9 mouse cellular contexts compared by ENCODE assay signal in the genomic region with DNA sequence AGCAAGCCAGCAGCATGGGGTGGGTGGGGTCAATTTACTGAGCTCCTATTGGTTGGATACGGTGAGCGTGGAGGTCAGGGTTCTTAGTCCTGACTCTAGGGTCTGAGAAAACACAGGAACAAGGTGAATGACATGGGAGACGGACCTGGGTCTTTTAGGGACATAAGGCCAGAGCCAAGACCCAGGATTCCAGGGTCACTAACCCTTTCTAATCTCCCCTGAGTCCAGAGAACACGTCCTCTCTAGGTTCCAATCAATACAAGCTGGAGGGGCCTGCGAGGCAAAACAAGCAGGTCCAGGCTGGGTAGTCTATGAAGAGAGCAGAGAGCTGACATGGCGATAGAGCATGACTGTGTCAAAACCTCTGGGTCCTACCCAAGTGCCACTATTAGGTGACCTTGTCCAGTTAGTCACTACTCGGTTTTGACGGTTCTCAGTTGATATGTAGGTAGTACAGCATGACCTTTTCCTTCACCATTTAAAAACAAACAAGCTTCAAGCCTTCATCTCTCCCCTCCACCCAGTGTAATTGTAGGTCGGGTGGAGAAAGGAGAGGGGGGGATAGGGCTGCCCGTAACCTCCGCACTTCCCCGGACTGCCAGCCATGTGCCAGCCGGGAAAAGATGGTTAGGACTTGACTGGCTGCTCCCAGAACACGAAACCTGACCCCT. TPM values are rescaled to one million over a fixed set of nuclear protein-coding genes. Genes with fewer than 3 reads are reported as not detected.
DNase-seq lines count a peak whose midpoint lies in the region; ATAC-seq and TF ChIP-seq lines count a peak whose summit lies in the region.
"Had no signal": no experiment of that assay in that cellular context is flagged by ENCODE, and none has a peak within 500 bp of the region (broad histone marks: within the 10 kb centered on the region; RNA-seq: fewer than 3 reads in every experiment).

No protein-coding gene starts in this region.

- no peak for DNase-seq in spleen, adult 2 months (ENCODE audit: low read depth in 1 of 2, low spot score in 2 of 2)
- no peak for DNase-seq in spleen, postnatal 10 days (ENCODE audit: low spot score in 2 of 2)
- DNase-seq in forebrain, embryonic 11.5 days (ENCODE audit: low spot score), result no peak
- DNase-seq in induced T-regulatory cell, adult 2 months (ENCODE audit: low read depth), result peak; percentile 46
- no peak for DNase-seq in urinary bladder, adult 18-20 months (ENCODE audit: low spot score in 2 of 2)
- DNase-seq in spleen, adult 18-20 months, result no peak
- DNase-seq in cerebellum, postnatal 10 days, result no peak

- no peak overlapping the region for H3K27ac ChIP-seq in spleen, adult 2 months (ENCODE audit: insufficient read depth, low read length)
- no peak overlapping the region for H3K27ac ChIP-seq in forebrain, embryonic 11.5 days (ENCODE audit: low read depth, low read length)

- peak; percentile 22 for ATAC-seq in forebrain, embryonic 11.5 days (replicated peaks; ENCODE audit: low FRiP score)
- 0 out of 2 replicates have a peak, but pooled peaks have one; percentile 1 for ATAC-seq in megakaryocyte, adult 5-6 weeks (ENCODE audit: poor library complexity, severe bottlenecking)

- no peaks in the 10 kb centered on the region for H3K9me3 ChIP-seq in forebrain, embryonic 11.5 days (ENCODE audit: control insufficient read depth, low read length)

- WGBS in spleen, adult 2 months, result 29% methylated on average over 14 of the region's 14 CpGs
- 7% methylated on average over 14 of the region's 14 CpGs for WGBS in forebrain, embryonic 11.5 days

- H3K4me2 ChIP-seq in forebrain, embryonic 11.5 days (ENCODE audit: low read depth, low read length, severe bottlenecking), result peak overlapping the region; percentile 99

- TF ChIP-seq POLR2A in spleen, adult 2 months (IDR thresholded peaks at IDR 0.05; ENCODE audit: low read depth, low read length), result no peak

- H3K9ac ChIP-seq in forebrain, embryonic 11.5 days (ENCODE audit: low read length), result peak overlapping the region; percentile 61

- H3K36me3 ChIP-seq in spleen, adult 2 months (ENCODE audit: control insufficient read depth, insufficient read depth, low read length), result no peaks in the 10 kb centered on the region
- H3K36me3 ChIP-seq in forebrain, embryonic 11.5 days (ENCODE audit: control insufficient read depth, insufficient read depth, low read length), result no peaks in the 10 kb centered on the region

- peaks cover 3% of the 10 kb centered on the region for H3K4me1 ChIP-seq in spleen, adult 2 months (ENCODE audit: control insufficient read depth, insufficient read depth, insufficient read length)
- H3K4me1 ChIP-seq in forebrain, embryonic 11.5 days (replicated peaks; ENCODE audit: control insufficient read depth, insufficient read depth, low read length), result peaks cover 3% of the 10 kb centered on the region; the same call in 1 of the 2 replicates

- peaks cover 12% of the 10 kb centered on the region for H3K27me3 ChIP-seq in spleen, adult 2 months (ENCODE audit: control insufficient read depth, insufficient read depth, low read length)
- H3K27me3 ChIP-seq in forebrain, embryonic 11.5 days (ENCODE audit: control insufficient read depth, insufficient read depth, low read length), result peaks cover 3% of the 10 kb centered on the region

- no peak for TF ChIP-seq CTCF in spleen, adult 2 months (IDR thresholded peaks at IDR 0.05; ENCODE audit: extremely low read depth, insufficient read depth, insufficient read length, insufficient replicate concordance)

- H3K4me3 ChIP-seq in spleen, adult 2 months (ENCODE audit: extremely low read depth, insufficient read depth, insufficient read length), result peak overlapping the region; percentile 66
- H3K4me3 ChIP-seq in forebrain, embryonic 11.5 days (ENCODE audit: low read depth, low read length), result peak overlapping the region; percentile 49

RNA-seq across cellular contexts. Expression of a gene that starts 1.4 kb away (rescaled TPM):
- 19.2 and 21.0 TPM in 2 replicates for polyA plus RNA-seq in spleen, adult 2 months (2012; rRNA removed)
- polyA plus RNA-seq in forebrain, embryonic 11.5 days (2014; fragmentation: Nextera tagmentation; extraction: Ambion mirVana), result 8.9 and 11.2 TPM in 2 replicates
- 0.36 and 1.5 TPM in 2 replicates for total RNA-seq in megakaryocyte, adult 5-6 weeks (2015)
- not detected in 2 replicates for total RNA-seq in megakaryocyte, adult 5-6 weeks (2017)

RNA-seq across cellular contexts. Expression of a gene that starts 5.7 kb away (rescaled TPM):
- not detected in 2 replicates for polyA plus RNA-seq in spleen, adult 2 months (2012; rRNA removed)
- polyA plus RNA-seq in forebrain, embryonic 11.5 days (2014; fragmentation: Nextera tagmentation; extraction: Ambion mirVana), result not detected in 2 replicates
- total RNA-seq in megakaryocyte, adult 5-6 weeks (2015), result not detected in 2 replicates
- not detected in 2 replicates for total RNA-seq in megakaryocyte, adult 5-6 weeks (2017)
- total RNA-seq: adrenal gland, postnatal 4 days had no signal

RNA-seq across cellular contexts. Expression of a gene that starts 10.0 kb away (rescaled TPM):
- not detected in 2 replicates for polyA plus RNA-seq in spleen, adult 2 months (2012; rRNA removed)
- polyA plus RNA-seq in forebrain, embryonic 11.5 days (2014; fragmentation: Nextera tagmentation; extraction: Ambion mirVana), result not detected in 2 replicates
- not detected in 2 replicates for total RNA-seq in megakaryocyte, adult 5-6 weeks (2015)
- total RNA-seq in megakaryocyte, adult 5-6 weeks (2017), result not detected in 2 replicates
- total RNA-seq: adrenal gland, postnatal 4 days had no signal

RNA-seq across cellular contexts. Expression of a gene that starts 19.8 kb away (rescaled TPM):
- polyA plus RNA-seq in spleen, adult 2 months (2012; rRNA removed), result 0.75 and 0.81 TPM in 2 replicates
- polyA plus RNA-seq in forebrain, embryonic 11.5 days (2014; fragmentation: Nextera tagmentation; extraction: Ambion mirVana), result 0.45 and 0.89 TPM in 2 replicates
- total RNA-seq in megakaryocyte, adult 5-6 weeks (2015), result 0.07 TPM in 1 of 2 replicates, not detected in the other
- 0.18 and 0.20 TPM in 2 replicates for total RNA-seq in megakaryocyte, adult 5-6 weeks (2017)

RNA-seq across cellular contexts. Expression of a gene that starts 27.9 kb away (rescaled TPM):
- 24.9 and 34.9 TPM in 2 replicates for polyA plus RNA-seq in spleen, adult 2 months (2012; rRNA removed)
- polyA plus RNA-seq in forebrain, embryonic 11.5 days (2014; fragmentation: Nextera tagmentation; extraction: Ambion mirVana), result 48.1 and 60.0 TPM in 2 replicates
- 6.2 and 11.7 TPM in 2 replicates for total RNA-seq in megakaryocyte, adult 5-6 weeks (2015)
- 6.3 and 11.1 TPM in 2 replicates for total RNA-seq in megakaryocyte, adult 5-6 weeks (2017)
